ENCODE assay signal across 28 mouse cellular contexts in the genomic region with DNA sequence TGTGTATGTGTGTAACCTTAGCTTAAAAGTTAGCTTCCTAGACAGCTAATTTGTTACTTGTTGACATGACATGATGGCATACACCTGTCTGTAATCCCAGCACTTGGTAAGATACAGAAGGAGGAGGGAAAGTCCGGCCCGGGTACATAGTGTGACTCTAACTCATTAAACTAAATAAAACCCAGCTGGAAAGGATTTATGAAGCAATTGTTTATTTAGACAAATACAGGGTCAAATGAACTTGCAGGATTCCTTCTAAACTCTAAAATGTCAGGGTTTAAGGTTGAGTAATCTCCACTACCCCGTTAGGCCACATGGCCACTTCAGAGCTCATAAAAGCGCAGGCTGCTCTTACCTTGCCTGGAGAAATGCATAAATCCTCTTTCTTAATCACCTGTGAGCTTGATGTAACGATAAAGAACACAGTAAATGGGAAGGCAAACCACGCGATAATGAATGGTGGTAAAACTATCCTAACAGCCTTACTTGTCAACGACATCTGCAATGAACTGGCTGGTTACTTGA. TPM values are rescaled to one million over a fixed set of nuclear protein-coding genes. Genes with fewer than 3 reads are reported as not detected.
"Had no signal": no experiment of that assay in that cellular context is flagged by ENCODE, and none has a peak within 500 bp of the region (broad histone marks: within the 10 kb centered on the region; RNA-seq: fewer than 3 reads in every experiment).

No protein-coding gene starts in this region.

- H3K27ac ChIP-seq: intestine, embryonic 15.5 days; liver, embryonic 13.5 days; lung, embryonic 15.5 days; stomach, postnatal 0 days had no signal

- H3K27me3 ChIP-seq: intestine, embryonic 15.5 days; liver, embryonic 13.5 days; lung, embryonic 15.5 days had no signal

- H3K4me3 ChIP-seq: intestine, embryonic 15.5 days; layer of hippocampus, adult 2 months; liver, embryonic 13.5 days; lung, embryonic 15.5 days had no signal

- DNase-seq: kidney, adult 11 months; kidney, adult 8-10 months; kidney, postnatal 10 days; kidney, postnatal 4 days; layer of hippocampus, adult 9-11 months; liver, embryonic 13.5 days; lung, postnatal 14 days; lung, postnatal 4 days; midbrain, embryonic 14.5 days; right cerebral cortex, adult 18-20 months; right cerebral cortex, postnatal 14 days; right cerebral cortex, postnatal 4 days; thymus, adult 2 months; thymus, postnatal 14 days; thymus, postnatal 4 days had no signal

- ATAC-seq: intestine, embryonic 15.5 days had no signal

- H3K4me2 ChIP-seq: intestine, embryonic 15.5 days; liver, embryonic 13.5 days; lung, embryonic 15.5 days; midbrain, embryonic 11.5 days had no signal

- H3K9ac ChIP-seq: intestine, embryonic 15.5 days; lung, embryonic 15.5 days had no signal

- H3K4me1 ChIP-seq: intestine, embryonic 15.5 days had no signal

- H3K9me3 ChIP-seq: intestine, embryonic 15.5 days; liver, embryonic 13.5 days; lung, embryonic 15.5 days had no signal

RNA-seq across cellular contexts. Expression of a gene that starts 17.5 kb away (rescaled TPM):
- total RNA-seq: layer of hippocampus, adult 2 months; layer of hippocampus, postnatal 25 days; left cerebral cortex, adult 18-20 months; left cerebral cortex, postnatal 25 days; megakaryocyte progenitor cell, adult 5-6 weeks; megakaryocyte-erythroid progenitor cell, adult 5-6 weeks; midbrain, postnatal 0 days had no signal
- polyA plus RNA-seq: intestine, embryonic 15.5 days; limb, embryonic 14.5 days; liver, embryonic 13.5 days; liver, embryonic 16.5 days; midbrain, postnatal 0 days; stomach, postnatal 0 days; thymus, adult 2 months had no signal

RNA-seq across cellular contexts. Expression of a gene that starts 23.7 kb away (rescaled TPM):
- total RNA-seq: megakaryocyte progenitor cell, adult 5-6 weeks; megakaryocyte-erythroid progenitor cell, adult 5-6 weeks had no signal
